Mouse (Mus musculus) stomach, postnatal 0 days (tissue): ENCODE data around the gene Amotl1. TPM values are rescaled to one million over a fixed set of nuclear protein-coding genes. Genes with fewer than 3 reads are reported as not detected.
"Not testable (repeated sequence)": the region's sequence is repeated elsewhere in the genome, so short reads cannot be mapped to it uniquely, and the experiment has no call there.

Experiments used
- ATAC-seq: fragments of 200-750 bp; cut with Nextera tagmentation; 2 replicates; pipeline ENCODE4 v1.8.0; 2017; ENCODE audit not compliant: low FRiP score, low TSS enrichment
- DNase-seq: peaks from one replicate; pipeline ENCODE4 v3.0.0-alpha.2; 2016; ENCODE audit warnings: low spot score
- H3K27ac ChIP-seq: fragments of 300-500 bp; sonication (generic); replicated peaks from 2 replicates; pipeline ENCODE4 v1.5.1; 2014; ENCODE audit warnings: mild to moderate bottlenecking, control low read depth
- H3K27me3 ChIP-seq: fragments of 300-500 bp; sonication (generic); 2 replicates; pipeline ENCODE4 v1.6.1; 2014; ENCODE audit warnings: low read length; ENCODE audit not compliant: control insufficient read depth, insufficient read depth
- H3K36me3 ChIP-seq: fragments of 300-500 bp; sonication (generic); 2 replicates; pipeline ENCODE4 v1.6.1; 2014; ENCODE audit warnings: low read length, mixed read lengths; ENCODE audit not compliant: control insufficient read depth, insufficient read depth
- H3K4me1 ChIP-seq: fragments of 300-500 bp; sonication (generic); replicated peaks from 2 replicates; pipeline ENCODE4 v1.6.1; 2014; ENCODE audit warnings: antibody characterized with exemption; ENCODE audit not compliant: control insufficient read depth, insufficient read depth
- H3K4me2 ChIP-seq: fragments of 300-500 bp; sonication (generic); replicated peaks from 2 replicates; pipeline ENCODE4 v1.6.1; 2014; ENCODE audit warnings: low read depth, mild to moderate bottlenecking, control low read depth, moderate library complexity
- H3K4me3 ChIP-seq: fragments of 300-500 bp; sonication (generic); 2 replicates; pipeline ENCODE4 v1.5.1; 2014; ENCODE audit warnings: low read depth, low read length, control low read depth
- H3K9ac ChIP-seq: fragments of 300-500 bp; sonication (generic); 2 replicates; pipeline ENCODE4 v1.6.1; 2014; ENCODE audit warnings: mild to moderate bottlenecking, low read length, control low read depth, mixed read lengths
- H3K9me3 ChIP-seq: fragments of 300-500 bp; sonication (generic); 2 replicates; pipeline ENCODE4 v1.6.1; 2016; ENCODE audit warnings: low read length; ENCODE audit not compliant: control insufficient read depth
- CTCF ChIP-seq: IDR thresholded peaks from 2 replicates; pipeline ENCODE4 v1.5.1; 2016; ENCODE audit warnings: antibody characterized with exemption, low read depth, mild to moderate bottlenecking, moderate library complexity
- EP300 ChIP-seq: optimal IDR thresholded peaks from 2 replicates; pipeline ENCODE3; 2016; ENCODE audit warnings: antibody characterized with exemption
- WGBS: fragments of 180-500 bp; shearing (Covaris S2); extraction: QIAGEN DNeasy Blood & Tissue Kit; methylation state at CpG from one replicate; pipeline ENCODE4 v1.1.7; 2014; 5-methylcytosine and 5-hydroxymethylcytosine counted together
- polyA plus RNA-seq: library from polyadenylated mRNA; unstranded; fragments of >200 nt; fragmentation: Nextera tagmentation; extraction: Ambion mirVana; gene quantifications from 2 replicates; pipeline ENCODE4 v1.2.1, GENCODE M21; 2015

Gene Amotl1
- polyA plus RNA-seq, 1 experiment from 2014 or later, result 7.3 TPM

- WGBS, result 39% methylated on average over 9 of the region's 9 CpGs
- Histone ChIP-seq H3K4me2 (no peak overlapping the region), H3K27me3 (no peaks in the 10 kb centered on the region), H3K36me3 (no peaks in the 10 kb centered on the region), H3K27ac (peak overlapping the region; percentile 58; the same call in 1 of the 2 replicates), H3K4me1 (no peaks in the 10 kb centered on the region), H3K9ac (no peak overlapping the region), H3K9me3 (no peaks in the 10 kb centered on the region), H3K4me3 (no peak overlapping the region)
- peak; percentile 82 for TF ChIP-seq EP300
- no peak for TF ChIP-seq CTCF
- DNase-seq (peak; percentile 57), ATAC-seq (peak; percentile 92)
Observed at GRCm38 (mm10) chr9:14675707-14676691, 31.1 kb upstream of the Amotl1 start.

GRCm38 (mm10) chr9:14674506-14674905, 29.6 kb upstream of the Amotl1 start:
- Histone ChIP-seq H3K9me3 (no peaks in the 10 kb centered on the region), H3K27me3 (no peaks in the 10 kb centered on the region), H3K4me3 (no peak overlapping the region), H3K4me1 (no peaks in the 10 kb centered on the region), H3K9ac (no peak overlapping the region), H3K36me3 (no peaks in the 10 kb centered on the region), H3K4me2 (no peak overlapping the region), H3K27ac (0 out of 2 replicates have a peak overlapping the region, but pooled peaks have one; percentile 35)
- WGBS, result 93% methylated on average over 8 of the region's 8 CpGs
- no peak for TF ChIP-seq CTCF
- no peak for TF ChIP-seq EP300
- ATAC-seq (no peak), DNase-seq (no peak)

GRCm38 (mm10) chr9:14673109-14673508, 28.3 kb upstream of the Amotl1 start:
- no peaks in the 10 kb centered on the region for H3K27me3 ChIP-seq
- no peak for DNase-seq
- no peak overlapping the region for H3K27ac ChIP-seq
- H3K4me3 ChIP-seq, result no peak overlapping the region
- H3K9me3 ChIP-seq, result no peaks in the 10 kb centered on the region
- WGBS, result 89% methylated on average over 4 of the region's 4 CpGs
- ATAC-seq, result no peak
- no peak overlapping the region for H3K4me2 ChIP-seq
- TF ChIP-seq CTCF (no peak), EP300 (no peak)
- H3K36me3 ChIP-seq, result no peaks in the 10 kb centered on the region
- no peaks in the 10 kb centered on the region for H3K4me1 ChIP-seq
- no peak overlapping the region for H3K9ac ChIP-seq

GRCm38 (mm10) chr9:14671965-14672364, 27.1 kb upstream of the Amotl1 start:
- not testable (repeated sequence) for H3K36me3 ChIP-seq, DNase-seq, ATAC-seq, H3K27me3 ChIP-seq, H3K4me3 ChIP-seq, H3K4me2 ChIP-seq, H3K27ac ChIP-seq, H3K9me3 ChIP-seq, H3K9ac ChIP-seq, H3K4me1 ChIP-seq
- 37% methylated on average over 5 of the region's 5 CpGs for WGBS

GRCm38 (mm10) chr9:14668382-14668781, 23.5 kb upstream of the Amotl1 start:
- TF ChIP-seq EP300, result no peak
- no peak for TF ChIP-seq CTCF
- Histone ChIP-seq H3K36me3 (no peaks in the 10 kb centered on the region), H3K4me1 (no peaks in the 10 kb centered on the region), H3K27me3 (no peaks in the 10 kb centered on the region), H3K4me3 (no peak overlapping the region), H3K9me3 (no peaks in the 10 kb centered on the region), H3K9ac (no peak overlapping the region), H3K4me2 (no peak overlapping the region), H3K27ac (no peak overlapping the region)
- 74% methylated on average over 3 of the region's 3 CpGs for WGBS
- ATAC-seq (no peak), DNase-seq (no peak)

- no peak for ATAC-seq
- H3K4me2 ChIP-seq, result no peak overlapping the region
- WGBS, result 85% methylated on average over 3 of the region's 3 CpGs
- no peaks in the 10 kb centered on the region for H3K9me3 ChIP-seq
- TF ChIP-seq EP300 (no peak), CTCF (no peak)
- H3K27me3 ChIP-seq, result no peaks in the 10 kb centered on the region
- no peak for DNase-seq
- no peaks in the 10 kb centered on the region for H3K4me1 ChIP-seq
- H3K9ac ChIP-seq, result no peak overlapping the region
- no peaks in the 10 kb centered on the region for H3K36me3 ChIP-seq
- H3K27ac ChIP-seq, result no peak overlapping the region
- no peak overlapping the region for H3K4me3 ChIP-seq
Observed at GRCm38 (mm10) chr9:14666071-14666470, 21.2 kb upstream of the Amotl1 start.
